Mouse (Mus musculus): ENCODE results near the gene Sumo2. TPM values are rescaled to one million over a fixed set of nuclear protein-coding genes. Genes with fewer than 3 reads are reported as not detected.

Gene Sumo2
- 993 and 1,027 TPM in 2 replicates for polyA plus RNA-seq (2015; fragmentation: Nextera tagmentation; extraction: Ambion mirVana)

DNA sequence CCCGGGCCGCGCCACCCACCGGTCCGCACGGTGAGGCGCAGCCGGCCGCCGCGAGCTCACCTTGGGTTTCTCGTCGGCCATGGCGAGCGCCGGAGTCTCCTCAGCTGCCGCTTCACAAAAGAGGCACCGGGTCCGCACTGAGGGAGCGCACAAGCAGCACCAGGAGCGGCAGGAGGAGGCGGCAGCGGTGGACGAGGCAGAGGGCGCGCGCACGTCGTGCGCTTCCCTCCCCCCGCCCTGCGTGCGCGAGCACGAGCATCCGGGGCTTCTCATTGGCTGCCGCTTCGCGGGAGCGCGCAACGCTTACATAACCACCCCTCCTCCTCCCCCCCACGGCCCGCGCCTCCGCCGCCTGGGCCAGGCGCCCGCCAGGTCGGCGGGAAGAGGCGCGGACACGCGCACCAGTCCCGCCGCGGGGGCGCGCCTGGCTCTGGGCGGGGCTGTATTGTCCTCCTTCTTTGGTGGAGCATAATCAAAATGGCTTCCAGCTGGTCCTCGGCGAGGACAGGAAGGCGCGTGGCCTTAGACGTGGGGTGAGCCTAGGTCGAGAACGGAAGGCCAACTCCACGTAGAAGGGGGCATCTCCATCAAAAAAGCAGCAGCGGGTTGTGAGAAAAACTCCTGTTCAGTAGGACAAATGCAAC is at the start of gene Sumo2:
Gene Sumo2, minus strand, starts transcription at position 239 of the 644 bp plus-strand sequence.
- Histone ChIP-seq H3K4me2 (peak within 1 kb of the TSS; percentile 62), H3K27me3 (no peaks in the 10 kb centered on the region), H3K36me3 (peaks cover 30% of the 10 kb centered on the region), H3K4me3 (peak within 1 kb of the TSS; percentile 99), H3K9ac (peak within 1 kb of the TSS; percentile 99), H3K9me3 (no peaks in the 10 kb centered on the region), H3K27ac (peak within 1 kb of the TSS; percentile 100), H3K4me1 (peaks cover 16% of the 10 kb centered on the region)
- ATAC-seq (ENCODE audit: borderline replicate concordance, extremely low read depth, low FRiP score, low TSS enrichment): peak; percentile 88
- WGBS: under 1% methylated on average over 46 of the region's 70 CpGs

DNA sequence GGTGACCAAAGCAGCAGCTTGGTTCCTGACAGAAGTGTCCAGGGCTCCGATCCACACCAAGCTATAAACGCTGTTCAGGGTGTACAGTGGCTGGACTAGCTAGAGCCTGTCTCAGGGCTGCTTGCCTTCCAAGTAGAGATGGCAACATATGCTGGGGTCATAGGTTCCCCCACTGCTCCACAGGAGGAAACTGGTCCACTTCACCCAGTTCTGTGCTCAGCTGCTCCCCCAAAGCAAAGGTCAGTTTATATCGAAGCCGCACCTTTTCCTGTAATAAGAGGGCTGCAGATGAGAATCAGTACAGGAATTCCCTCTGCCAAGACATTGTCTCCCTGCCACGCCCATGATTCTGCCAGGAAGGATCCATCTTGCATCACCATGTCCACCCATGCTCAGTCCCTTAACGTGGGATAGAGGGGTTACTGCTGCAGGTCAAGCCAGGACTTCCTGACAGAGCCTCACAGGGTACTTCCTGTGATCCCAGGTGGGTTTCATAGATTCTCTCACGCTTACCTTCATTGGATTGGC is 49.6 kb upstream of the Sumo2 start:
- Histone ChIP-seq H3K9ac (no peak overlapping the region), H3K27ac (no peak overlapping the region), H3K9me3 (no peaks in the 10 kb centered on the region), H3K4me3 (no peak overlapping the region), H3K4me2 (no peak overlapping the region), H3K36me3 (peaks cover 94% of the 10 kb centered on the region), H3K4me1 (no peaks in the 10 kb centered on the region), H3K27me3 (no peaks in the 10 kb centered on the region)
- ATAC-seq (ENCODE audit: borderline replicate concordance, extremely low read depth, low FRiP score, low TSS enrichment): no peak
- 82% methylated on average over 7 of the region's 7 CpGs for WGBS

- Histone ChIP-seq H3K9ac (no peak overlapping the region), H3K4me1 (no peaks in the 10 kb centered on the region), H3K27ac (no peak overlapping the region), H3K36me3 (peaks cover 89% of the 10 kb centered on the region), H3K27me3 (no peaks in the 10 kb centered on the region), H3K4me3 (no peak overlapping the region), H3K4me2 (no peak overlapping the region), H3K9me3 (no peaks in the 10 kb centered on the region)
- no peak for ATAC-seq (ENCODE audit: borderline replicate concordance, extremely low read depth, low FRiP score, low TSS enrichment)
- WGBS: 80% methylated on average over 10 of the region's 10 CpGs
Observed at GRCm38 (mm10) chr11:115584376-115585073, 48.4 kb upstream of the Sumo2 start.

DNA sequence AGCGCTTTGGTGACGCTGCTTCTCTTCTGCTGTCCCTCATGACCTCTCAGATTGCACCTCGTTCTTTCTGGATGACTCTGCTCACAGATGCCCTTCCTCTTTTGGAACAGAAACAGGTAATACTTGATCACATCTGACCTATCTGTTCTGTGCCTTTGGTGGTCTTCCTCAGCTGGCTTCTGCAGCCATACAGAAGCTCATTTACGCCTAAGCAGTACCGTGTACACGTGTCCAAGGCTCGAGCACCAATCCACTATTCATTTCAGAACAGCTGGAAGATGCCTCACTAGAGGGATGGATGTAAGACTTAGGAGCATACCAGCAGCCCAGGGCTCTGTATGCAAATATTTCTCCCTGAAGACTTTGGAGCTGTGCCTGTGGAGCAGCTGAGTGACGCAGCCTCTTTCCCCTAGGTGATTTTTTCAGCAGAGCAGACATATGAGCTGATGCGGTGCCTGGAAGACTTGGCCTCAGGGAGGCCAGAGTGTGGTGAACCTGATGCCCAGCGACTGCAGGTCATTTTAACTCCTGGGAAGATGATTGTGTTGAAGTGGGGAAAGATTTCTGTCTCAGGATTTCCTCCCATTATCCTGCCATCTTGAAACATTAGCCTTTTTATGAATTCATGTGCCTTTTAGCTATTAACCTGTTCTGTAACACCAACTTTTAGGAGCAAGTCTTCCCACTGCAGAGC is 47.0 kb upstream of the Sumo2 start:
- H3K9ac ChIP-seq: no peak overlapping the region
- no peak overlapping the region for H3K27ac ChIP-seq
- no peak overlapping the region for H3K4me3 ChIP-seq
- no peaks in the 10 kb centered on the region for H3K4me1 ChIP-seq
- no peaks in the 10 kb centered on the region for H3K27me3 ChIP-seq
- peaks cover 94% of the 10 kb centered on the region for H3K36me3 ChIP-seq
- ATAC-seq (ENCODE audit: borderline replicate concordance, extremely low read depth, low FRiP score, low TSS enrichment): no peak
- 72% methylated on average over 10 of the region's 10 CpGs for WGBS
- no peaks in the 10 kb centered on the region for H3K9me3 ChIP-seq
- no peak overlapping the region for H3K4me2 ChIP-seq

DNA sequence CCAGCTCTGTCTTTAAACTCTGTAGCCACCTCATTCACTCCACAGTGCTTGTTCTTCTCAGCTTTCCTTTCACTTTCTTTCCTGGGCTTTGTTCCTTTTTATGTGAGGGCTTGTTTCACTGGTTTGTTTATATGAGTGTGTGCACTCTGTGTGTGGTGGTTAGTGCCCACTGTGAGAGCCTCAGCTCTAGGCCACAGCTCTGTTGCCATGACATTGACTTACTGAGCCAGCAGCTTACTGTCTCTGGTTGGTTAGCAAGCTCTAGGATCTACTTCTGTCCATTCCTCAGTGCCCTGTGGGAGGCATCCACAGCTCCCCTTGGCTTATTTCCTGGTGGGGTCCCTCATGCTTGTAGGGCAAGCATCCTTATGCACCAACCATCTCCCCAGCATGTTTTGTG is 43.0 kb upstream of the Sumo2 start:
- no peak overlapping the region for H3K4me3 ChIP-seq
- H3K4me2 ChIP-seq: no peak overlapping the region
- H3K27ac ChIP-seq: no peak overlapping the region
- H3K36me3 ChIP-seq: peaks cover 66% of the 10 kb centered on the region
- H3K4me1 ChIP-seq: no peaks in the 10 kb centered on the region
- no peaks in the 10 kb centered on the region for H3K9me3 ChIP-seq
- H3K9ac ChIP-seq: no peak overlapping the region
- ATAC-seq (ENCODE audit: borderline replicate concordance, extremely low read depth, low FRiP score, low TSS enrichment): no peak
- H3K27me3 ChIP-seq: no peaks in the 10 kb centered on the region

GRCm38 (mm10) chr11:115564961-115565360 is 28.9 kb upstream of the Sumo2 start:
- peak overlapping the region; percentile 70 for H3K9ac ChIP-seq
- H3K4me3 ChIP-seq: peak overlapping the region; percentile 86
- no peaks in the 10 kb centered on the region for H3K27me3 ChIP-seq
- no peak for ATAC-seq (ENCODE audit: borderline replicate concordance, extremely low read depth, low FRiP score, low TSS enrichment)
- H3K36me3 ChIP-seq: peaks cover 40% of the 10 kb centered on the region
- H3K9me3 ChIP-seq: no peaks in the 10 kb centered on the region
- no peak overlapping the region for H3K27ac ChIP-seq
- peak overlapping the region; percentile 74 for H3K4me2 ChIP-seq
- peaks cover 11% of the 10 kb centered on the region for H3K4me1 ChIP-seq
- 12% methylated on average over 7 of the region's 7 CpGs for WGBS

DNA sequence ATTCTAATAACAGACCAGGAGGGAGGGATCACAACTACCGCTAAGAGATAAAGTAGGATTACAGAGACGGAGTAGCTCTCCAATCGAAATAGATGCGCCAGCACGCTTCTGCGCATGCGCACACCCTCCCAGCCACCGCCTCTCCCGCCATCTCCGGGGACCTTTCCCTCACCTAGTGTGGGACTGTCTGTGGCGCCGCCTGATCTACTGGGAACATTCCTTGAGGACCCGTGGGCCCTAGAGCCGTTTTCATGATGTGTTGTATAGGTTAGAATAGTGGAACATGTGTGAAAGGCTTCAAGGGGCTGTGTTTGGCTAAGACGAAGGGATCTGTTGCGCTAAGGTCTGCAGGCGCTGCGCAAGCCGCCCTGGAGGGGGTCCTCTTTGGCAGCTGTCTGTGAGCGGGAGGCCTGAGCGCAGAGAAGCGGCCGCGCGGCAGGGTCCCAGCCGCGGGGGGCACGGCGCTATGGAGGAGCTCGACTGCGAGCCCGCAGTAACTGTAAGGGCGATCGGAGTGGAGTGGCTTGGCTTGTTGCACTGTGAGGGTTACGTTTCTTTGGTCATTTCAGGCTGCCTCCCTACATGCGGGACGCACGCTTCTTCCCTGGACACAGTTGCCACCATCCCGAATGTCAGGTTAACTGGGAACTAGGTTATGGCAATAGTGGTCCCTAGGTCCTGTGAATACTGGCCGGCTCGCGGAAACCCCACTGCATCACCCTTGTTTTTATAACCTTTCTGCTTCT is 28.2 kb upstream of the Sumo2 start, which contains the start of gene Nup85:
Gene Nup85, plus strand, starts transcription at position 371 of the 746 bp plus-strand sequence.
- Histone ChIP-seq H3K9ac (peak within 1 kb of the TSS; percentile 70), H3K4me1 (peaks cover 11% of the 10 kb centered on the region), H3K4me3 (peak within 1 kb of the TSS; percentile 86), H3K27me3 (no peaks in the 10 kb centered on the region), H3K36me3 (peaks cover 33% of the 10 kb centered on the region), H3K9me3 (no peaks in the 10 kb centered on the region), H3K4me2 (peak within 1 kb of the TSS; percentile 74), H3K27ac (peak within 1 kb of the TSS; percentile 86)
- under 1% methylated on average over 42 of the region's 42 CpGs for WGBS
- ATAC-seq (ENCODE audit: borderline replicate concordance, extremely low read depth, low FRiP score, low TSS enrichment): peak; percentile 90

- Histone ChIP-seq H3K4me3 (peak overlapping the region; percentile 86), H3K27ac (peak overlapping the region; percentile 86), H3K9ac (peak overlapping the region; percentile 70), H3K4me2 (peak overlapping the region; percentile 74), H3K27me3 (no peaks in the 10 kb centered on the region), H3K9me3 (no peaks in the 10 kb centered on the region), H3K4me1 (peaks cover 11% of the 10 kb centered on the region), H3K36me3 (peaks cover 25% of the 10 kb centered on the region)
- 45% methylated on average over 4 of the region's 4 CpGs for WGBS
- ATAC-seq (ENCODE audit: borderline replicate concordance, extremely low read depth, low FRiP score, low TSS enrichment): no peak
Observed at GRCm38 (mm10) chr11:115563406-115563805, 27.3 kb upstream of the Sumo2 start.

DNA sequence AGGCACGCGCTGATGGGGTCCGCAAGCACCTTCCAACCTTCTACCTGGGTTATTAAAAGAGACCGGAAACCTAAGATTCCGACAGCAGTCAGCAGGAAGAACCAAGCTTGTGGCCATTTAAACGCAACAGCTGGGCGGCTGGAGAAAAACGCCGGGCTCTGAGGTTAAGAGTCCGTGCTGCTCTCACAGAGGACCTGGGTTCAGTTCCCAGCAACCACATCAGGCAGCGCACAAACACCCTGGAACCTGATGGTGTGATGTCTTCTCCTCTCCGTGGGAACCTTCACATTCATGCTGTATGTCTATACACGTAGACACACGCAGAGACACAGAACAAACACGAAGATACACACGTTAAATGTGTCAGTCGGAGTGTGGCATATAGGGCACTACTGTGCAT is 19.6 kb upstream of the Sumo2 start:
- Histone ChIP-seq H3K9me3 (no peaks in the 10 kb centered on the region), H3K9ac (no peak overlapping the region), H3K27ac (no peak overlapping the region), H3K4me2 (no peak overlapping the region), H3K4me1 (no peaks in the 10 kb centered on the region), H3K4me3 (no peak overlapping the region), H3K36me3 (no peaks in the 10 kb centered on the region), H3K27me3 (no peaks in the 10 kb centered on the region)
- ATAC-seq (ENCODE audit: borderline replicate concordance, extremely low read depth, low FRiP score, low TSS enrichment): no peak
- WGBS: 74% methylated on average over 17 of the region's 17 CpGs

- no peak overlapping the region for H3K9ac ChIP-seq
- no peaks in the 10 kb centered on the region for H3K27me3 ChIP-seq
- no peaks in the 10 kb centered on the region for H3K9me3 ChIP-seq
- H3K36me3 ChIP-seq: no peaks in the 10 kb centered on the region
- no peak overlapping the region for H3K4me3 ChIP-seq
- WGBS: 63% methylated on average over 4 of the region's 4 CpGs
- H3K4me2 ChIP-seq: no peak overlapping the region
- no peak overlapping the region for H3K27ac ChIP-seq
- H3K4me1 ChIP-seq: no peaks in the 10 kb centered on the region
- ATAC-seq (ENCODE audit: borderline replicate concordance, extremely low read depth, low FRiP score, low TSS enrichment): no peak
Observed at GRCm38 (mm10) chr11:115552783-115553182, 16.7 kb upstream of the Sumo2 start.

DNA sequence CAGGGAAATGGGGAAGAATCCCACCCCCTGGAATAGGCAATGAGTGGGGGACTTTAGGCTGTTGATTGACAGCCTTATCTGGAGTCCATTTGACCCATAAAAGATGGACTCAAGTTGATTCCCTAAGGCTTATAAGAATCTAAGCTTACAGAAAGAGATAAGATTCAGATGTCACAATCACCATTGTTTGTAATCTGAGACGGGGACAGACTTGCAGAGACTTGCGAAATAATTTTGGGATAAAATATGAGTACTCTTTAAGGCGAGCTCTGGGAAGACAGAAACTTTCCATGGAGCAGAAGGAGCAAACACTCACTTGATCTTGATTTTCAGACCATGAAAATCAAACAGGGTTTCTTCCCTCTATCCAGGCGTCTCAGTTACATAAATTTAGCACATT is 7.5 kb upstream of the Sumo2 start:
- ATAC-seq (ENCODE audit: borderline replicate concordance, extremely low read depth, low FRiP score, low TSS enrichment): no peak
- Histone ChIP-seq H3K27me3 (peaks cover 4% of the 10 kb centered on the region; the same call in 1 of the 2 replicates), H3K9ac (no peak overlapping the region), H3K4me1 (no peaks in the 10 kb centered on the region), H3K36me3 (no peaks in the 10 kb centered on the region), H3K9me3 (no peaks in the 10 kb centered on the region), H3K4me3 (no peak overlapping the region), H3K27ac (0 out of 2 replicates have a peak overlapping the region, but pooled peaks have one; percentile 4), H3K4me2 (no peak overlapping the region)
- 41% methylated on average over 4 of the region's 4 CpGs for WGBS
